Mouse (Mus musculus) stomach, postnatal 0 days (tissue): ENCODE measurements around the gene Crb1. TPM values are rescaled to one million over a fixed set of nuclear protein-coding genes. Genes with fewer than 3 reads are reported as not detected.

Experiments
- ATAC-seq: fragments of 200-750 bp; cut with Nextera tagmentation; 2 replicates; pipeline ENCODE4 v1.8.0; 2017; ENCODE audit not compliant: low FRiP score, low TSS enrichment
- DNase-seq: peaks from one replicate; pipeline ENCODE4 v3.0.0-alpha.2; 2016; ENCODE audit warnings: low spot score
- H3K27ac ChIP-seq: fragments of 300-500 bp; sonication (generic); replicated peaks from 2 replicates; pipeline ENCODE4 v1.5.1; 2014; ENCODE audit warnings: mild to moderate bottlenecking, control low read depth
- H3K27me3 ChIP-seq: fragments of 300-500 bp; sonication (generic); 2 replicates; pipeline ENCODE4 v1.6.1; 2014; ENCODE audit warnings: low read length; ENCODE audit not compliant: control insufficient read depth, insufficient read depth
- H3K36me3 ChIP-seq: fragments of 300-500 bp; sonication (generic); 2 replicates; pipeline ENCODE4 v1.6.1; 2014; ENCODE audit warnings: low read length, mixed read lengths; ENCODE audit not compliant: control insufficient read depth, insufficient read depth
- H3K4me1 ChIP-seq: fragments of 300-500 bp; sonication (generic); replicated peaks from 2 replicates; pipeline ENCODE4 v1.6.1; 2014; ENCODE audit warnings: antibody characterized with exemption; ENCODE audit not compliant: control insufficient read depth, insufficient read depth
- H3K4me2 ChIP-seq: fragments of 300-500 bp; sonication (generic); replicated peaks from 2 replicates; pipeline ENCODE4 v1.6.1; 2014; ENCODE audit warnings: low read depth, mild to moderate bottlenecking, control low read depth, moderate library complexity
- H3K4me3 ChIP-seq: fragments of 300-500 bp; sonication (generic); 2 replicates; pipeline ENCODE4 v1.5.1; 2014; ENCODE audit warnings: low read depth, low read length, control low read depth
- H3K9ac ChIP-seq: fragments of 300-500 bp; sonication (generic); 2 replicates; pipeline ENCODE4 v1.6.1; 2014; ENCODE audit warnings: mild to moderate bottlenecking, low read length, control low read depth, mixed read lengths
- H3K9me3 ChIP-seq: fragments of 300-500 bp; sonication (generic); 2 replicates; pipeline ENCODE4 v1.6.1; 2016; ENCODE audit warnings: low read length; ENCODE audit not compliant: control insufficient read depth
- CTCF ChIP-seq: IDR thresholded peaks from 2 replicates; pipeline ENCODE4 v1.5.1; 2016; ENCODE audit warnings: antibody characterized with exemption, low read depth, mild to moderate bottlenecking, moderate library complexity
- EP300 ChIP-seq: optimal IDR thresholded peaks from 2 replicates; pipeline ENCODE3; 2016; ENCODE audit warnings: antibody characterized with exemption
- WGBS: fragments of 180-500 bp; shearing (Covaris S2); extraction: QIAGEN DNeasy Blood & Tissue Kit; methylation state at CpG from one replicate; pipeline ENCODE4 v1.1.7; 2014; 5-methylcytosine and 5-hydroxymethylcytosine counted together
- polyA plus RNA-seq: library from polyadenylated mRNA; unstranded; fragments of >200 nt; fragmentation: Nextera tagmentation; extraction: Ambion mirVana; gene quantifications from 2 replicates; pipeline ENCODE4 v1.2.1, GENCODE M21; 2015

The Crb1 gene
- polyA plus RNA-seq, 1 experiment from 2014 or later = 0.04 TPM

DNA sequence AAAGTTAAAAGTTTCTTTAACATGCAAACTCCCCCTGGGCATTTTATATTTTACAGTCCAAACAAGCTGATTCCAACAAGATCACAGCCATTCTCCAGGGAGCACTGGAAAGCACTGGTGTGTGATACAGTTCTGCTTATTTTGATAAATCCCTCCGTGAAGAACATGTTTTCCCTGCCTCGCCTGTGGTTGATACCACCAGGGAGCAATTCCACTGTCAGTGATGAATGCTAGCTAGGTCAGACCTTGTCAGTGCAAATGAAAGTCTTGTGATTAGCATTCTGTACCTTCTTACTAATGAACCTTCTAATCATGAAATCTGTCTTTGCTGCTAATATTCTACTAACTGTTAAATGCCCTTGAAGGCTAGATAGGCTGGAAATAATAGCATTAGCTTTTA, 14.8 kb upstream of the Crb1 start:
- Histone ChIP-seq H3K36me3 (no peaks in the 10 kb centered on the region), H3K4me1 (no peaks in the 10 kb centered on the region), H3K4me2 (no peak overlapping the region), H3K27ac (no peak overlapping the region), H3K9ac (no peak overlapping the region), H3K4me3 (no peak overlapping the region), H3K27me3 (no peaks in the 10 kb centered on the region), H3K9me3 (no peaks in the 10 kb centered on the region)
- no peak for TF ChIP-seq CTCF
- no peak for TF ChIP-seq EP300
- ATAC-seq (no peak), DNase-seq (no peak)
- 40% methylated on average over 2 of the region's 2 CpGs for WGBS

DNA sequence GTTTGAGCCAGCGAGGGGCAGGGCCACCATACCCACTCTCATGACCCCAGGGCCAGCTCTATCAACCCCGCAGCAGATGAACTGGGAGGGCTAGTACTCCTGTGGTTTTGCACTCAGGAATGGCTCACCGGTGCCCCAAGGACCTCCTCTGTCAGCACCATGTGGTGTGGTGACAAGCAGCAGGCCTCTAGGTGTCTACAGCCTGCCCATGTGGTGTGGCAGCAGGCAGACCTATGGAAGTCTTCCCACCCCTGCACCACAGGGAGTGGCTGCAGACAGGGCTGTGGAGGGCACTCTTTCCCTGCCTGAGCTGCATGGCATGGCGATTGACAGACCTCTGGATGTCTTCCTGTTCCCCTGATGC, 2.7 kb upstream of the Crb1 start:
- H3K9me3 ChIP-seq = no peaks in the 10 kb centered on the region
- H3K9ac ChIP-seq = no peak overlapping the region
- peak; percentile 32; the same call in 1 of the 2 replicates for ATAC-seq
- no peak overlapping the region for H3K4me3 ChIP-seq
- H3K27ac ChIP-seq = no peak overlapping the region
- no peaks in the 10 kb centered on the region for H3K36me3 ChIP-seq
- DNase-seq = no peak
- H3K27me3 ChIP-seq = no peaks in the 10 kb centered on the region
- WGBS = 15% methylated on average over 4 of the region's 4 CpGs
- no peak overlapping the region for H3K4me2 ChIP-seq
- no peaks in the 10 kb centered on the region for H3K4me1 ChIP-seq
- no peak for TF ChIP-seq EP300
- TF ChIP-seq CTCF = no peak

DNA sequence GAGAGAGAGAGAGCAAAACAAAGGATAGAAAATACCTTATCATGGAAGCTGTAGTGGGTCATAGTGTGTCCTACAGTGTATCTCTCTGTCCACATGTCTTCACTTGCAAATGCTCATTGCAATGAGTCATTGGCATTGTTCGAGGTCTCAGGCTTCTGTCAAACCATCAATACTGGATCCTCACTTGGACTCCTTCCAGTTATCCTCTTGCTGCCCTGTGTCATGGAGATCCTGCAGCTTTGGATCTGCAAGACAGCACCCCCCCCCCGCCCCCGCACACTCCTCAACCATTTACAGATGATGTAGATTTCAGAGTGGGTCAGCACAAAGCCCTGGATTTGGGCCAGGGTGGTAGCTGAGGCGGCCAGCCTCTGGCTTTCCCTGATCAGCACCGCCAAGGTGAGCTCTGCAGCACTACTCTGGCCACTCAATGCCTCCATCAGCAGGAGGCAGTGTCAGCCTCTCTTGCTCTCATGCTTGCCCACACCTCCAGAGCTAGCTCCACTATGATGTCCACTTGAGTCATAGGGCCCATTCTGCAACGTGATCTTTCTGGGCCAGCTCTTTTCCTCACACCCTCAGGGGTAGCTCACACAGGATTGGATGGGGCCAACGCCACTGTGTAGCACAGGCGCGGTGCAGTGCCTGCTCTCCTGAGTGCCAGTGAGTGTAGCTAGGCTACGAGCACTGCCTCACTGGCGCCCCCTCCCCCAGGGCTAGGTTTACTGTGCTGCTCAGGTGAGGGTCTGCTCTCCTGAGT, 2.1 kb upstream of the Crb1 start:
- Histone ChIP-seq H3K4me1 (no peaks in the 10 kb centered on the region), H3K27me3 (no peaks in the 10 kb centered on the region), H3K9me3 (no peaks in the 10 kb centered on the region), H3K9ac (no peak overlapping the region), H3K36me3 (no peaks in the 10 kb centered on the region), H3K27ac (no peak overlapping the region), H3K4me3 (no peak overlapping the region), H3K4me2 (no peak overlapping the region)
- WGBS = 22% methylated on average over 11 of the region's 11 CpGs
- ATAC-seq (peak; percentile 63; the same call in 1 of the 2 replicates), DNase-seq (no peak)
- no peak for TF ChIP-seq EP300
- TF ChIP-seq CTCF = peak; percentile 11; the same call in 1 of the 2 replicates

DNA sequence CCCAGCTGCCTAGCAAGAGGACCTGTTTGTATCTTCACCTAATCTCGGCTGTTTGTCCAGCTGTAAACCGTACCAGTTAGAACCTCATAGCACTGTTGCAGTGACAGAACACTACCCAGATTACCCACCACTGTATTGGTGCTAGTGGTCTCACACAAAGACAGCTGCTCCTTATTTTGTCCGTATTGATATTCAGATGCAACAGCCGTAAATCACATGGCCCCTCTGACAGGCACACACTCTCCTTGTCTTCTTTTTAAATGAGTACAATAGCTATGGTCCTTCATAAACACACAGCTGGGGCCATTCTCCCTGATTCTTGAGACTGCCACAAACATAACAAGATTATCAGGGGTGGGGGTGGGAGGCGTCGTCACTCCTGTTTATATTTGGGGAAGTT, 1.0 kb downstream of the Crb1 start:
- H3K27me3 ChIP-seq = no peaks in the 10 kb centered on the region
- no peak overlapping the region for H3K9ac ChIP-seq
- H3K4me1 ChIP-seq = no peaks in the 10 kb centered on the region
- H3K4me3 ChIP-seq = no peak overlapping the region
- H3K27ac ChIP-seq = no peak overlapping the region
- no peak overlapping the region for H3K4me2 ChIP-seq
- WGBS = 26% methylated on average over 6 of the region's 6 CpGs
- DNase-seq (no peak), ATAC-seq (no peak)
- no peaks in the 10 kb centered on the region for H3K36me3 ChIP-seq
- H3K9me3 ChIP-seq = no peaks in the 10 kb centered on the region
- TF ChIP-seq EP300 (no peak), CTCF (no peak)

DNA sequence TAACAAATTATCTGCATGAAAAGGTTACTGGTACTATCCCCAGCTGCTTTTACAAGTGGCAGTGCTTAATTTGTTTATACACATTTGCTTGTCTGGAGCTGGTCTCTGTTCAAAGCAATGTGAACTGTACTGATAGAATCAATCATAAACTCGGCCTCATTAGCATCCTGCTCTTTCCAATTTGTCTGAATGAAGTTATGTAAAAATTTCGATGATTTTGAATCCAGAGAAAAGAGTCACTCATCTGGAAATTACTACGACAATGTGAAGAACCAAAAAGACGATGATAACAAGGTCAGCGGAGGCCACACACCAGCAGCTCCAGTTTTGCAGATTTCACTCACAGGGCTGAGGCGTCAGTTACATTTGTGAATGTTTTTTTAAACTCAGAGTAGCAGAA, 5.6 kb downstream of the Crb1 start:
- TF ChIP-seq EP300 = no peak
- TF ChIP-seq CTCF = no peak
- H3K27ac ChIP-seq = no peak overlapping the region
- no peak overlapping the region for H3K9ac ChIP-seq
- WGBS = 66% methylated on average over 6 of the region's 6 CpGs
- no peak overlapping the region for H3K4me3 ChIP-seq
- H3K36me3 ChIP-seq = no peaks in the 10 kb centered on the region
- no peak overlapping the region for H3K4me2 ChIP-seq
- H3K27me3 ChIP-seq = no peaks in the 10 kb centered on the region
- ATAC-seq = no peak
- no peak for DNase-seq
- no peaks in the 10 kb centered on the region for H3K4me1 ChIP-seq
- no peaks in the 10 kb centered on the region for H3K9me3 ChIP-seq

DNA sequence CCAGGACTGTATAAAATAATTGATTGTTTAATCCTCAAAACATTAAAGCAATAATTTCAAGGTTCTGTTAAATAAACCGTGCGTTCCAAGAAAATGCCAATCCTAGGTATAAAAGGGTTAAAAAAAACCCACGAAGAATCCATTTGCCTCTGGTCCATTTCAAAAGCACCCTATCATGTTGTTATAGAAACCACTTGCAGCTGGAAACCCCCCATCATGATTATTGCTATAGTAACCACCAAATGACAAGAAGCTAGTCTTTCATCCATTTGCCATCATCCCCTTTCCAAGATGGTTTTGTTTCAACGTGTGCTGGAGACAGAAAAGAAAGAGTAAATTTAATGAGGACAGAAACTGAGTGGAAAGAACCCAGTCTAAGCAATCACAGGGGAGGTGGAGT, 28.3 kb downstream of the Crb1 start:
- Histone ChIP-seq H3K4me3 (no peak overlapping the region), H3K27ac (no peak overlapping the region), H3K27me3 (no peaks in the 10 kb centered on the region), H3K4me1 (no peaks in the 10 kb centered on the region), H3K9ac (no peak overlapping the region), H3K9me3 (no peaks in the 10 kb centered on the region), H3K36me3 (no peaks in the 10 kb centered on the region), H3K4me2 (no peak overlapping the region)
- no peak for TF ChIP-seq CTCF
- TF ChIP-seq EP300 = no peak
- ATAC-seq (no peak), DNase-seq (no peak)
- 43% methylated on average over 4 of the region's 4 CpGs for WGBS
